In the genomic region with DNA sequence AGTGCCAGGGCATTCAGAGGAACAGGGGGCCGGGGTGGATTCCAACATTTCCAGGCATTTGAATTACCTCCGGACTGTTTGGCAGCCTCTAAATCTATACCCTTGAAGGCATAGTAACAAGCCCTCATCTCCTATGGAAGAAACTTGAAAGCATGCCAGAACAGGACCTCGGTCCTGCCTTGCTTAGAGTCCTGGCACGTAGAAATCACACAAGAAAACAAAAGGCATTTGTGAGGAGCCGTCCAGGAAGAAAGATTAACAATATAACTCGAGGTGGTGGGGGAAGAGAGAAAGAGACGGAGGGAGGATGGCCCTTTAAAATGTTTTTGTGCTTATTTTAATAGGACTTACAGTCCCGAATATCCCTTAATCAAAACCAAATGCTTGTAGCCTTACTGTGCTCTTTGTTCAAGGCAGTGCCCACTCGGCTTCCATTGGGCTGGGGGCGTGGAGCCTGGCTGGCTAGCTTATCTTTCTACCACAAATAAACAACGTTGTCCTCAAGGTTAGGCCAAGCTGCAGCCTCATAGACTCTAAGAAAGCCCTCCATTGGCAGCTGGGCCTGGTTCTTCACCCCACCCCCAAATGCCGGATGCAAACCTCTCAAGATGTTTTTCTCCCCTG, we compare ENCODE assay signal across 11 mouse cellular contexts.
DNase-seq lines count a peak whose midpoint lies in the region; ATAC-seq and TF ChIP-seq lines count a peak whose summit lies in the region.
"Had no signal": no experiment of that assay in that cellular context is flagged by ENCODE, and none has a peak within 500 bp of the region (broad histone marks: within the 10 kb centered on the region; RNA-seq: fewer than 3 reads in every experiment).

No protein-coding gene starts in this region.

- peak; percentile 46 for ATAC-seq in lung, postnatal 0 days
- ATAC-seq in embryonic facial prominence, embryonic 15.5 days (ENCODE audit: insufficient number of reproducible peaks, low FRiP score, low TSS enrichment, low read depth), result peak; percentile 63
- ATAC-seq in hindbrain, postnatal 0 days, result no peak
- ATAC-seq in stomach, embryonic 14.5 days (ENCODE audit: insufficient number of reproducible peaks, insufficient read depth, low FRiP score, low read depth), result 0 out of 2 replicates have a peak, but pooled peaks have one; percentile 18
- no peak for ATAC-seq in erythroblast, adult 5-6 weeks (replicated peaks; ENCODE audit: low FRiP score, poor library complexity, severe bottlenecking)

- no peaks in the 10 kb centered on the region; the same call in 1 of the 2 replicates for H3K4me1 ChIP-seq in lung, postnatal 0 days (ENCODE audit: insufficient read depth, low read depth, low read length)
- H3K4me1 ChIP-seq in embryonic facial prominence, embryonic 15.5 days, result peaks cover 25% of the 10 kb centered on the region
- peaks cover 13% of the 10 kb centered on the region for H3K4me1 ChIP-seq in hindbrain, postnatal 0 days (ENCODE audit: insufficient read depth, low read length)
- 0 out of 2 replicates have a peak, but pooled peaks cover 6% of the 10 kb centered on the region for H3K4me1 ChIP-seq in stomach, embryonic 14.5 days (ENCODE audit: control insufficient read depth, insufficient read depth, low read length)
- H3K4me1 ChIP-seq: stomach, embryonic 15.5 days had no signal

- no peaks in the 10 kb centered on the region for H3K9me3 ChIP-seq in lung, postnatal 0 days (ENCODE audit: low read length)
- H3K9me3 ChIP-seq in embryonic facial prominence, embryonic 15.5 days (replicated peaks), result no peaks in the 10 kb centered on the region
- H3K9me3 ChIP-seq in hindbrain, postnatal 0 days (ENCODE audit: low read length), result no peaks in the 10 kb centered on the region
- H3K9me3 ChIP-seq in stomach, embryonic 14.5 days (ENCODE audit: control insufficient read depth, low read depth, low read length), result no peaks in the 10 kb centered on the region
- H3K9me3 ChIP-seq: stomach, embryonic 15.5 days had no signal

- no peak for TF ChIP-seq CTCF in lung, postnatal 0 days (IDR thresholded peaks at IDR 0.05)
- TF ChIP-seq CTCF in hindbrain, postnatal 0 days (IDR thresholded peaks at IDR 0.05; ENCODE audit: low read depth), result no peak

- no peak overlapping the region for H3K9ac ChIP-seq in lung, postnatal 0 days (replicated peaks; ENCODE audit: low read depth)
- H3K9ac ChIP-seq in embryonic facial prominence, embryonic 15.5 days, result no peak overlapping the region
- H3K9ac ChIP-seq in hindbrain, postnatal 0 days (replicated peaks; ENCODE audit: low read length), result no peak overlapping the region
- H3K9ac ChIP-seq in stomach, embryonic 14.5 days (replicated peaks; ENCODE audit: low read depth, low read length), result no peak overlapping the region
- H3K9ac ChIP-seq: stomach, embryonic 15.5 days had no signal

- H3K4me3 ChIP-seq in lung, postnatal 0 days (ENCODE audit: low read depth, low read length), result peak overlapping the region; percentile 8; the same call in 1 of the 2 replicates
- H3K4me3 ChIP-seq in embryonic facial prominence, embryonic 15.5 days (replicated peaks), result no peak overlapping the region
- H3K4me3 ChIP-seq in hindbrain, postnatal 0 days (ENCODE audit: low read length), result no peak overlapping the region
- no peak overlapping the region for H3K4me3 ChIP-seq in stomach, embryonic 14.5 days (ENCODE audit: low read depth, low read length)
- H3K4me3 ChIP-seq: stomach, embryonic 15.5 days had no signal

- peak; percentile 16 for DNase-seq in lung, postnatal 0 days (ENCODE audit: low spot score)
- no peak for DNase-seq in lung, postnatal 36 days
- no peak for DNase-seq in hindbrain, postnatal 0 days (ENCODE audit: low spot score)
- DNase-seq in right cerebral cortex, adult 2 months (ENCODE audit: low spot score in 2 of 2), result no peak
- DNase-seq in thymus, postnatal 0 days (ENCODE audit: low spot score), result no peak
- DNase-seq: gastrocnemius, postnatal 10 days; layer of hippocampus, adult 9-11 months had no signal

- no peaks in the 10 kb centered on the region for H3K36me3 ChIP-seq in lung, postnatal 0 days (ENCODE audit: insufficient read depth, low read length)
- no peaks in the 10 kb centered on the region for H3K36me3 ChIP-seq in embryonic facial prominence, embryonic 15.5 days
- H3K36me3 ChIP-seq in hindbrain, postnatal 0 days (ENCODE audit: insufficient read depth, low read length), result no peaks in the 10 kb centered on the region
- H3K36me3 ChIP-seq in stomach, embryonic 14.5 days (ENCODE audit: control insufficient read depth, insufficient read depth, low read length), result no peaks in the 10 kb centered on the region
- H3K36me3 ChIP-seq: stomach, embryonic 15.5 days had no signal

- no peak for TF ChIP-seq EP300 in lung, postnatal 0 days (IDR thresholded peaks at IDR 0.05)

- H3K27me3 ChIP-seq in lung, postnatal 0 days (replicated peaks; ENCODE audit: insufficient read depth, low read length), result no peaks in the 10 kb centered on the region
- no peaks in the 10 kb centered on the region for H3K27me3 ChIP-seq in embryonic facial prominence, embryonic 15.5 days
- H3K27me3 ChIP-seq in hindbrain, postnatal 0 days (ENCODE audit: insufficient read depth, low read length), result no peaks in the 10 kb centered on the region
- no peaks in the 10 kb centered on the region for H3K27me3 ChIP-seq in stomach, embryonic 14.5 days (ENCODE audit: control insufficient read depth, insufficient read depth, low read length)
- H3K27me3 ChIP-seq: stomach, embryonic 15.5 days had no signal

- WGBS in lung, postnatal 0 days, result 19% methylated on average over 12 of the region's 12 CpGs
- WGBS in embryonic facial prominence, embryonic 15.5 days, result 17% methylated on average over 12 of the region's 12 CpGs
- WGBS in hindbrain, postnatal 0 days, result 26% methylated on average over 12 of the region's 12 CpGs
- 31% methylated on average over 12 of the region's 12 CpGs for WGBS in stomach, embryonic 14.5 days

- peak overlapping the region; percentile 43 for H3K4me2 ChIP-seq in lung, postnatal 0 days (replicated peaks; ENCODE audit: low read depth, low read length)
- peak overlapping the region; percentile 30 for H3K4me2 ChIP-seq in embryonic facial prominence, embryonic 15.5 days (replicated peaks)
- peak overlapping the region; percentile 31 for H3K4me2 ChIP-seq in hindbrain, postnatal 0 days (ENCODE audit: low read depth, low read length)
- no peak overlapping the region for H3K4me2 ChIP-seq in stomach, embryonic 14.5 days (replicated peaks; ENCODE audit: low read depth, low read length)
- H3K4me2 ChIP-seq: stomach, embryonic 15.5 days had no signal

- no peak overlapping the region for H3K27ac ChIP-seq in lung, postnatal 0 days (ENCODE audit: low read length)
- H3K27ac ChIP-seq in embryonic facial prominence, embryonic 15.5 days (replicated peaks), result peak overlapping the region; percentile 71
- no peak overlapping the region for H3K27ac ChIP-seq in hindbrain, postnatal 0 days
- no peak overlapping the region for H3K27ac ChIP-seq in stomach, embryonic 14.5 days (ENCODE audit: low read length)
- H3K27ac ChIP-seq: stomach, embryonic 15.5 days had no signal

Comparison
In these comparisons a context has a peak if more than half of its experiments do, and no peak if none do; other contexts are left out.
1. ATAC-seq: peak in lung, postnatal 0 days (single experiment), embryonic facial prominence, embryonic 15.5 days (single experiment) and stomach, embryonic 14.5 days (single experiment); none in hindbrain, postnatal 0 days (single experiment) and erythroblast, adult 5-6 weeks (single experiment).